Mouse (Mus musculus) ES-E14 (cell line): ENCODE results near the gene Dennd1a. TPM values are rescaled to one million over a fixed set of nuclear protein-coding genes. Genes with fewer than 3 reads are reported as not detected.

ENCODE experiments used
- DNase-seq: peaks from one replicate; pipeline ENCODE4 v3.0.0-alpha.2; 2013; ENCODE audit warnings: low read depth, low spot score
- H3K27ac ChIP-seq: 2 replicates; pipeline ENCODE4 v1.5.1; 2012; ENCODE audit warnings: low read depth, mild to moderate bottlenecking, low read length, moderate library complexity, mixed read lengths; ENCODE audit not compliant: poor library complexity, insufficient read depth, severe bottlenecking
- H3K36me3 ChIP-seq: 2 replicates; pipeline ENCODE4 v1.6.1; 2012; ENCODE audit warnings: mild to moderate bottlenecking, low read length, moderate library complexity, mixed read lengths; ENCODE audit not compliant: control insufficient read depth, poor library complexity, insufficient read depth, severe bottlenecking
- H3K4me1 ChIP-seq, 2 experiments: fragments of 150-350 bp in 1 of 2; sonication (generic) in 1 of 2; 2 replicates each; pipeline ENCODE4 v1.6.1; 2012; ENCODE audit warnings: low read length in 2 of 2, mild to moderate bottlenecking in 1 of 2, mixed read lengths in 1 of 2; ENCODE audit not compliant: control insufficient read depth in 2 of 2, insufficient read depth in 2 of 2, poor library complexity in 1 of 2
- H3K4me3 ChIP-seq, 2 experiments: fragments of 150-350 bp in 1 of 2; sonication (generic) in 1 of 2; 2 replicates each; pipeline ENCODE4 v1.5.1; 2012; ENCODE audit warnings: low read length in 2 of 2, low read depth in 1 of 2, mild to moderate bottlenecking in 1 of 2, mixed read lengths in 1 of 2; ENCODE audit not compliant: insufficient read depth in 1 of 2, poor library complexity in 1 of 2, severe bottlenecking in 1 of 2
- H3K9ac ChIP-seq: 2 replicates; pipeline ENCODE4 v1.6.1; 2012; ENCODE audit warnings: low read depth, mild to moderate bottlenecking, low read length, mixed read lengths; ENCODE audit not compliant: poor library complexity, insufficient read depth, severe bottlenecking
- H3K9me3 ChIP-seq: fragments of 150-350 bp; sonication (generic); 2 replicates; pipeline ENCODE4 v1.6.1; 2012; ENCODE audit warnings: low read depth, mild to moderate bottlenecking, low read length; ENCODE audit not compliant: control insufficient read depth, insufficient read depth
- CHD2 ChIP-seq: IDR thresholded peaks from 2 replicates; pipeline ENCODE4 v1.6.1; 2014; ENCODE audit warnings: mild to moderate bottlenecking, low read depth, low read length, inconsistent platforms
- HCFC1 ChIP-seq: IDR thresholded peaks from 2 replicates; pipeline ENCODE4 v1.6.1; 2012; ENCODE audit warnings: low read length, inconsistent platforms, borderline replicate concordance; ENCODE audit not compliant: insufficient read depth
- MAFK ChIP-seq: IDR thresholded peaks from 2 replicates; pipeline ENCODE4 v1.6.1; 2014; ENCODE audit warnings: mild to moderate bottlenecking, low read depth, low read length, inconsistent platforms; ENCODE audit not compliant: insufficient read depth
- ZC3H11A ChIP-seq: IDR thresholded peaks from 2 replicates; pipeline ENCODE4 v1.6.1; 2012; ENCODE audit warnings: low read depth, mild to moderate bottlenecking, inconsistent platforms, low read length, borderline replicate concordance
- ZNF384 ChIP-seq: IDR thresholded peaks from 2 replicates; pipeline ENCODE4 v1.6.1; 2012; ENCODE audit warnings: low read depth, low read length, inconsistent platforms
- in situ Hi-C, 2 experiments: fragments of 600-800 bp; cut with MboI; formaldehyde crosslinking; loops; one replicate each; pipeline ENCODE4 v1.15.1; 2025; ENCODE audit warnings: low sequenced_read_pairs in 2 of 2, inconsistent platforms in 1 of 2; ENCODE audit not compliant: unreplicated experiment in 2 of 2
- total RNA-seq: library from RNA; depleted of rRNA; stranded (reverse); fragments of 300-350 nt; gene quantifications from 2 replicates; pipeline ENCODE4 v1.2.3, GENCODE M21; 2012

Gene Dennd1a
- total RNA-seq, 1 experiment = 6.5 TPM

GRCm38 (mm10) chr2:37883214-37883613, 404.0 kb downstream of the Dennd1a start:
- no peak for DNase-seq
- H3K36me3 ChIP-seq = no peaks in the 10 kb centered on the region
- H3K9ac ChIP-seq = no peak overlapping the region
- H3K4me1 ChIP-seq = no peaks in the 10 kb centered on the region
- H3K9me3 ChIP-seq = no peaks in the 10 kb centered on the region
- H3K4me3 ChIP-seq = no peak overlapping the region
- in situ Hi-C loops = no loop called here
- no peak overlapping the region for H3K27ac ChIP-seq
- no peak for TF ChIP-seq ZC3H11A
- no peak for TF ChIP-seq MAFK
- no peak for TF ChIP-seq CHD2
- TF ChIP-seq ZNF384 = no peak

- H3K27ac ChIP-seq = no peak overlapping the region
- no peak for TF ChIP-seq ZC3H11A
- TF ChIP-seq ZNF384 = no peak
- TF ChIP-seq CHD2 = no peak
- TF ChIP-seq MAFK = no peak
- no peak for TF ChIP-seq HCFC1
- in situ Hi-C loops = no loop called here
- no peak overlapping the region for H3K9ac ChIP-seq
- H3K4me1 ChIP-seq = no peaks in the 10 kb centered on the region
- no peaks in the 10 kb centered on the region for H3K36me3 ChIP-seq
- H3K4me3 ChIP-seq = no peak overlapping the region
- DNase-seq = no peak
- H3K9me3 ChIP-seq = no peaks in the 10 kb centered on the region
Measured at GRCm38 (mm10) chr2:37881262-37881913, 405.8 kb downstream of the Dennd1a start.

GRCm38 (mm10) chr2:37879697-37880096, 407.5 kb downstream of the Dennd1a start:
- no peaks in the 10 kb centered on the region for H3K9me3 ChIP-seq
- no peak overlapping the region for H3K4me3 ChIP-seq
- H3K27ac ChIP-seq = no peak overlapping the region
- no peak for TF ChIP-seq ZNF384
- no peak for TF ChIP-seq HCFC1
- no peak for TF ChIP-seq CHD2
- no peak for TF ChIP-seq ZC3H11A
- TF ChIP-seq MAFK = no peak
- no peaks in the 10 kb centered on the region for H3K4me1 ChIP-seq
- no peaks in the 10 kb centered on the region for H3K36me3 ChIP-seq
- DNase-seq = no peak
- H3K9ac ChIP-seq = no peak overlapping the region
- in situ Hi-C loops = no loop called here

- no peak overlapping the region for H3K4me3 ChIP-seq
- H3K9ac ChIP-seq = no peak overlapping the region
- no peak for DNase-seq
- TF ChIP-seq ZNF384 (no peak), MAFK (no peak), ZC3H11A (no peak), HCFC1 (no peak), CHD2 (no peak)
- no peaks in the 10 kb centered on the region for H3K9me3 ChIP-seq
- no peaks in the 10 kb centered on the region for H3K4me1 ChIP-seq
- H3K27ac ChIP-seq = no peak overlapping the region
- H3K36me3 ChIP-seq = no peaks in the 10 kb centered on the region
- in situ Hi-C loops = no loop called here
Measured at GRCm38 (mm10) chr2:37872791-37873190, 414.4 kb downstream of the Dennd1a start.

- Histone ChIP-seq H3K4me1 (no peaks in the 10 kb centered on the region), H3K9ac (no peak overlapping the region), H3K36me3 (no peaks in the 10 kb centered on the region), H3K4me3 (no peak overlapping the region), H3K9me3 (no peaks in the 10 kb centered on the region), H3K27ac (no peak overlapping the region)
- no peak for TF ChIP-seq ZC3H11A
- TF ChIP-seq MAFK = no peak
- TF ChIP-seq CHD2 = no peak
- no peak for TF ChIP-seq ZNF384
- no peak for TF ChIP-seq HCFC1
- in situ Hi-C loops = no loop called here
- no peak for DNase-seq
Measured at GRCm38 (mm10) chr2:37869628-37870027, 417.6 kb downstream of the Dennd1a start.
